Mouse (Mus musculus) hematopoietic multipotent progenitor cell, adult 10-12 weeks (in vitro differentiated cells): ENCODE data around the gene Ercc2. TPM values are rescaled to one million over a fixed set of nuclear protein-coding genes. Genes with fewer than 3 reads are reported as not detected.

Source experiments
- polyA plus RNA-seq: library from polyadenylated mRNA; stranded (reverse); fragments of >175 nt; gene quantifications from 2 replicates; pipeline ENCODE4 v1.2.3, GENCODE M21; 2012; ENCODE audit warnings: low replicate concordance

The Ercc2 gene
- 45.3 and 46.8 TPM in 2 replicates for polyA plus RNA-seq

GRCm38 (mm10) chr7:19381377-19382165 lies at the start of gene Ercc2:
TSS of gene Ercc2 (plus strand) at chr7:19382010.

GRCm38 (mm10) chr7:19344237-19344847 lies 37.5 kb upstream of the Ercc2 start, which contains the start of gene Ercc1:
TSS of gene Ercc1 (plus strand) at chr7:19344778.

GRCm38 (mm10) chr7:19359299-19359891 lies 22.4 kb upstream of the Ercc2 start, which contains the start of the genes Cd3eap and Ppp1r13l:
TSS of gene Cd3eap (minus strand) at chr7:19359483.
TSS of gene Ppp1r13l (plus strand) at chr7:19359749.

GRCm38 (mm10) chr7:19403731-19404296 lies 22.0 kb downstream of the Ercc2 start, which contains the start of gene Klc3:
TSS of gene Klc3 (minus strand) at chr7:19404104.

GRCm38 (mm10) chr7:19404476-19404875 lies 22.7 kb downstream of the Ercc2 start, which contains the start of gene Ckm:
TSS of gene Ckm (plus strand) at chr7:19404776.

Other genes starting within 250 kb of the Ercc2 start
- 12.3 and 19.0 TPM in 2 replicates for gene Qpctl, start 232.7 kb upstream of the Ercc2 start, polyA plus RNA-seq
- 6.7 and 34.5 TPM in 2 replicates for gene Snrpd2, start 232.3 kb upstream of the Ercc2 start, polyA plus RNA-seq
- gene Gipr, start 215.9 kb upstream of the Ercc2 start, polyA plus RNA-seq: 0.05 TPM in 1 of 2 replicates, not detected in the other
- gene Eml2, start 205.6 kb upstream of the Ercc2 start, polyA plus RNA-seq: 17.2 and 24.3 TPM in 2 replicates
- gene Gpr4, start 169.5 kb upstream of the Ercc2 start, polyA plus RNA-seq: 4.4 and 9.2 TPM in 2 replicates
- gene Opa3, start 153.7 kb upstream of the Ercc2 start, polyA plus RNA-seq: 10.2 and 13.2 TPM in 2 replicates
- 536 and 1,501 TPM in 2 replicates for gene Vasp, start 110.2 kb upstream of the Ercc2 start, polyA plus RNA-seq
- gene Ppm1n, start 101.9 kb upstream of the Ercc2 start, polyA plus RNA-seq: 2.9 and 4.4 TPM in 2 replicates
- 0.56 and 0.73 TPM in 2 replicates for gene Rtn2, start 99.4 kb upstream of the Ercc2 start, polyA plus RNA-seq
- 4.3 and 21.6 TPM in 2 replicates for gene Fosb, start 72.0 kb upstream of the Ercc2 start, polyA plus RNA-seq
- 62.5 and 86.1 TPM in 2 replicates for gene Ercc1, start 37.2 kb upstream of the Ercc2 start, polyA plus RNA-seq
- 17.3 and 29.4 TPM in 2 replicates for gene Cd3eap, start 22.5 kb upstream of the Ercc2 start, polyA plus RNA-seq
- 3.5 and 5.2 TPM in 2 replicates for gene Ppp1r13l, start 22.3 kb upstream of the Ercc2 start, polyA plus RNA-seq
- 4.3 and 9.4 TPM in 2 replicates for gene Klc3, start 22.1 kb downstream of the Ercc2 start, polyA plus RNA-seq
- gene Ckm, start 22.8 kb downstream of the Ercc2 start, polyA plus RNA-seq: 1.1 and 1.4 TPM in 2 replicates
- 42.9 and 128 TPM in 2 replicates for gene Mark4, start 76.8 kb downstream of the Ercc2 start, polyA plus RNA-seq
- 0.49 and 1.7 TPM in 2 replicates for gene Exoc3l2, start 81.3 kb downstream of the Ercc2 start, polyA plus RNA-seq
- gene Bloc1s3, start 126.4 kb downstream of the Ercc2 start, polyA plus RNA-seq: 6.4 and 11.8 TPM in 2 replicates
- gene Trappc6a, start 126.4 kb downstream of the Ercc2 start, polyA plus RNA-seq: 95.1 and 103 TPM in 2 replicates
- gene Nkpd1, start 135.8 kb downstream of the Ercc2 start, polyA plus RNA-seq: 0.17 and 0.35 TPM in 2 replicates
- gene Ppp1r37, start 181.1 kb downstream of the Ercc2 start, polyA plus RNA-seq: 98.9 and 130 TPM in 2 replicates
- gene Zfp296, start 195.3 kb downstream of the Ercc2 start, polyA plus RNA-seq: 44.9 and 45.6 TPM in 2 replicates
- 63.4 and 92.7 TPM in 2 replicates for gene Gemin7, start 195.6 kb downstream of the Ercc2 start, polyA plus RNA-seq
- gene Clasrp, start 222.5 kb downstream of the Ercc2 start, polyA plus RNA-seq: 111 and 288 TPM in 2 replicates
- gene Relb, start 247.4 kb downstream of the Ercc2 start, polyA plus RNA-seq: 52.9 and 128 TPM in 2 replicates